Mouse (Mus musculus) spleen, postnatal 4 days (tissue): ENCODE results near the gene Dusp1.

Experiments used
- DNase-seq, 2 experiments: peaks; one replicate each; pipeline ENCODE4 v3.0.0; 2022; ENCODE audit warnings: low spot score in 2 of 2

The Dusp1 gene

DNA sequence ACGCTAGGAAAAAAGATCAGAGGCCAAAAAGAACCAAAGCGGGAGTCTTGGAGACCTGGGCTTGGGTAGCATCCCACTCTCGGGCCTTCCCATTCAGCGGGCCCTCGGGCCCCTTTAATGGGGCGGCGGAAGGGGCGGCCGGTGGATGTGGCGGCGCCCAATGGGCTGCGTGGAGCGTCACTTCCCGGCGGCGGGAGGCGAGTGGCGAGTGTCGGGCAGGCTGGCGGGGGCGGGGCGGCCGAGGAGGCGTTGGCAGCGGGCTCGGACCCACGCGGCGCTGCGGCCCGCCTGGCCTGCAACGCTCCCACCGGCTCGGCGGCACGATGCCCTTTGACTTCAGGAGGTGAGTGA, 663 bp downstream of the Dusp1 start, which contains the start of gene Ergic1:
Gene Ergic1, plus strand, starts transcription at position 200 of the 351 bp plus-strand sequence.
- DNase-seq: peak; percentile 86 to 94

DNA sequence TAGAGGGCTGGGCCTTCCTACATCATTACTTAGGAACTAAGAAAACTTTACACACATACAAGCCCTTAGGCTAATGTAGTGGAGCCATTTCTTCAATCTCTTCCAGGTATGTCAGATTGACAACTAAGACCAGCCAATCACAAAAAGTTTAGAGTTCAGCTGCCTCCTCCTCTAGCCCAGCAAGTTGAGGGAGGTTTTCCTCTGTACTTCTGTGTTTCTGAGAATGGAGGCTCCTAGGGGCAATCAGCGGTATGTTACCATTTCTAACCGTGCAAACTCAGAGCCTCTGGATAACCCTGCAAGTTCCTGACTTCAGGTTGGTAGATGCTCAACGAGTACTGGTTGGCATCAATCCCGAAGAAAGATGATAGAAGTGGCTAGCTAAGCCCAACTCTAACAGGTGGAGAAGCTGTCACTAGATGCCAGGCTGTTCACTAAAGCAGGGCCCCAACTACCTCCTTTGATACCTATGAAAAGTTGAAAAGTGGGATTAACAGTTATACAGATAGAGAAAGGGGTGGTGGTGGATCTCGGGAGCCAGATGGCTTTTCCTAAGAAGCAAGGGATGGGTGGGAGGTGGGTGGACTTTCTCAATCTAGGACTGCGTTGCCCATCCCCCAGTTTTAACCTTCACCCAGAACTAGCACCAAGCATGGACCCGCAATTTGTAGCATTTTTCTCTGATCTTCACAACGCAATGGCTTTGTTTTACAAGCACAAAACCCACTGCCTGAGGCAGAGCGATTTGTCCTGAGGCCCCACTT, 1.2 kb downstream of the Dusp1 start:
- no peak for DNase-seq

DNA sequence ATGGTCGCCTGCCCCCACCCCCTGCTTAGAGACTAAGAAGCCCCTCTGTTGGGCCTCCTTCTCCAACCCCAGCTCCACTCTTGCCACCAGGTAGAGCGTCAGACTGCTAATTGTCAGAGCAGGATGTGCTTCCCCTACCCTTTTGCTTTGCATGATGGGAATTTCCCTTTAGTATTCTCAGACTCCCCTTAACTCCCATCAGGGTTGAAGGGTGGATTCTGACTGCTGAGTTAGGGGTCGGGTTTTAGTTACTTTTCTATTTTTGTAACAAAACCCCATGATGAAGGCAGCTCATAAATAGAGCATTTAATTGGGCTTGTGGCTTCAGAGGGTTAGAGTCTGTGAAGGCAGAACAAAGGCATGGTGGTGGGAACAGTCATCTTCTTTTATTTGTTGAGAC, 8.9 kb downstream of the Dusp1 start:
- DNase-seq: no peak

DNA sequence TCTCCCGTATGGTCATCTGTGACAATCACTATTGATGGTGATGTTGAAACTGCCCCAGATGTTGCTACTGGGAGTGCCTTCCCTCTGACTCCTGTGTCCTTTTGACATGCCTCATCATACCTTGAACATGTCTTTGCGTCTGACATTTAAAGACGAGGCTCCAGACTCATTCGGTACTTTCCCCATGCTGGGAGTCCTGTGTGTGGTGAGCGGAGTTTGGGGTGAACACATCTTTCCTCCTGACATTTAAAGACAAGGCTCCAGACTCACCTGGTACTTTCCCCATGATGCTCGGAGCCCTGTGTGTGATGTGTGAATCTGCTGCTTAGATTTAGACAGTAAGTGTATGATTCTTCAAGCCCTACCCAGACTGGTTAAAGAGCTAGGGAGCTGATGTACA, 10.8 kb downstream of the Dusp1 start:
- DNase-seq: no peak

DNA sequence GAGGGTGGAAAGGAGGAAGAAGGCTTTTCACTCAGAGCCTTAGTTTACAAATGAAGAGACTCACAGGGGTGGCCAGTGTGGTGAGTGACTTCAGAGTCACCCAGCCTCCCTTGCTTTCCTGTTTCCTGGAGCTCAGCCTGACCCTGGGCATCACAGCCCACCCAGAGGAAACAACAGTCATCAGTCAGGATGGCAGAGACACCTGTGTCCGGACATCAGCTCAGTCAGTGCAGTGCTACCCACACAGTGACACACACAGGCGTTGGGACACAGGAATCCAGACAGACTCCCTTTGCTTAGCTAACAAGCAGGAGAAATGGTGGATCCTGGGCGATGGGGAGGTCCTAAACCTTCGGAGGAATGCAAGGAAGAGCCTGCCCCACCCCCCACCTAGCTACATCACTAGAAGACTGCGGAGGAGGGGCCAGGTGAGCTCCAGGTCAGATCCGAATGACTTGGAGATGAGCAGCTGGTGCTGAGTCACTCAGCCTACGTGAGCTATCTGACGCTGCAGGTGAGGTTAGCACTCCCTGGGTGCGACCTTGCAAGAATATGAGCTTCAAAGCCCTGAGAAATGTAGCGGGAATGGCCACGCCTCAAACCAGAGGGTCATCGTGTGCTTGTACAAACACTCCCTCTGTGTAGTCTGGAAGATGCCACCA, 12.6 kb downstream of the Dusp1 start:
- no peak for DNase-seq

DNA sequence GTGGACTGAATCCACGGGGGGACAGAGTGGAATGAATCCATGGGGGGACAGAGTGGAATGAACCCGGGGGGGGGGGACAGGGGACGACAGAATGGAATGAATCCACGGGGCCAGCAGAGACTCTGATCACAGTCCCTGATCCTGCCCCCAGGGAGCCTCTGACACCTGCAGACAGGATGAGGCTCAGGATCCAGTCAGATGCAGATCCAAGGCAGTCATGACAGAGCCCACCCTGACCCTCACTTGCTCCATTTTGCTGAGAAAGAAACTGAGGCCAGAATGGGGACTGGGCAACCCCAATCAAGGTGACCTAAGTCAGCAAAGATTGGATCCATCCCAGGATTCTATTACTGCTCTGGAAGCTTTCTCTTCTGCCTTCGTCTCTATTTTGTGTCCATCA, 13.4 kb downstream of the Dusp1 start:
- DNase-seq: no peak

DNA sequence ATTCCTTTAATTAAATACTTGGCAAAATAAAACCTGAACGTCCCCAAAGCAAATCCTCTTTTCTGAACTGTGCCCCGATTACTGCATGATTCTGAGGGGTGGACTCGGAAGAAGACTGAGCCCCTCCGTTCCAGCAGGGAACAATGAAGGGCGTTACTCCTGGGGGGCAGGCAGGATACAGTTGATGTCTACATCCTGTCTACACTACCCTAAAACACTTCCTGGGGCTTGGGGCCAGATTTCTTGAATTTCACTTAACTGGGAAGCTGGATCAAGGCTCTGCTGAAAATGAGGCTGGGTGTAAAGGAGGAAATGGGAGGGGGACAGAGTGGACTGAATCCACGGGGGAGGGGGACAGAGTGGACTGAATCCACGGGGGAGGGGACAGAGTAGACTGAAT, 14.2 kb downstream of the Dusp1 start:
- DNase-seq: no peak

DNA sequence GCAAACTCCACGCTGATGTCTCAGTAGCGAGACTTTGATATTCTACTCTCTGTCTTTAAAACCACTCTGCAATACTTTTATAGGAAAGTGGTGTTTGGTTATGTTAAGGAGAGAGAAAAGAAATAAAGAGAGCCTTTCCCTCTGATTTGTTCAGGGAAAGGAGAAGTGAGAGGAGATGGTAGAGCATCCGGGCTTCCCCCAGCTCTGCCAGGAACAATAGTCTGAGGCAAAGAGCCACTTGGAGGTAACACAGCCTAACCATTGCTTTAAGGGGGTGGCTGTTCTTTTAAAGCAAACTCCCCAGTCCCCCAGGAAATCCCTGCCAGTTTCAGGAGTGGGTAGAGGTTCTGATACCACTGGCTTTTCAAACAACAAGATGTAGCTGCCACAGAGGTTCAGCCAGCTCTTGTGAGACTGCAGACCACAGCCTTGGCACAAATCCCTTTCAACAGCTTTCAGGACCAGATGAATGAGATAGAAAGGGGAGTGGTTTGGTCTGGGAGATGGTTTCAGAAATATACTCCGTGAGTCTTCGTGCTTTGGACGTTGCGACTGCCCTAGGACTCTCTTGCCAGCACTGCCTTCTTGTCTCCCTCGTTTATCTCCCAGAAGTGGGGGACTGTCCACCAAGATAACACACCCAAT, 17.5 kb downstream of the Dusp1 start:
- no peak for DNase-seq

DNA sequence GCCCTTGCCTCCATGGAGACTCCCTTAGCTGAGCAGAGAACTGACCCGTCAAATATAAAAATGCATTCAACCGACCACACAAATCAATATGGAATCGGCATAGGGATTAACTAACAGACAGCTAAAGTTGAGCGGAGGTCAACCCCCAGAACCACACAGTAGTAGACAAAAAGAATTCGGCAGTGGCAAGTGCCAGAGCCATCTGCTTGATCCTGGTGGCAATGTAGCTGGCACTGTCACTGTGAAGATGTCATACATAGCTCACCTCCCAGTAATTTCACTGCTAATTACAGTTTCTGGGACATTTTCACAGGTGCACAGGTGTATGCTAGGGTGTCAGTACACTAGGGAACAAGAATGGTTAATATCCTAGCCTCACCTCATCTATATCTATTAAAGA, 21.8 kb downstream of the Dusp1 start:
- DNase-seq: no peak

DNA sequence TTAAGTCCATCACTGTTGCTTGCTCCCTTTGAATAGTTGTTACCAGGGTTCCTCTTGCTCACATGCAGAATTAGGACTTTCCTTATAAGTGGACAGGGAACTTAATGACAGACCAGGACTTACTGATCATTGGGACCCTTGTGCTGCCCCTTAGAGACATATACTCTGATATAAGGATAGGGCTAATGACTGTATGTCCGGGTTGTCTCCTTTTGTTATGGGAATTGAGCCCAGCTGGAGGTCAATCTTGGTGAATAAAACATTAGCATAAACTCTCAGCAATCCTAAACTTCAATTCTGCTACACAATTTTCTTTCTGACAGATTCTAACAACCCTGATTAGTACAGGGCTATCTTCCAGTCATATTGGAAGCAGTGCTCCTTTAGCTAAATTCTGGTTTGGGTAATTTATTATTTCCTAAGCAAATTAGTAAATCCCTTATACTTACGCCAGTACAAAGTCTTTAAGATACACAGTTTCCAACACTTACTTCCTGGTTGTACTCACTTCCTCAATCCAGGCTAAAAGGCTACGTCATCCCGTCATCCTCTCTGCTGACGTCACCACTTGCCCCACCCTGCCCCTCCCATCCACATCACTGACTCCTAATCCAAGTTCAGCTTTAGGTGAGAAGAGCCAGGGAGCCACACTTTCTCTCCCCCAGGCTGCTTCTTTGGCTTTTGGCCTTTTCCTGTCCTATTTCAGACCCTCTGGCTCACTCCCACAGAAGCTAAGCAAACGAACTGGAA, 24.0 kb downstream of the Dusp1 start:
- DNase-seq: no peak

DNA sequence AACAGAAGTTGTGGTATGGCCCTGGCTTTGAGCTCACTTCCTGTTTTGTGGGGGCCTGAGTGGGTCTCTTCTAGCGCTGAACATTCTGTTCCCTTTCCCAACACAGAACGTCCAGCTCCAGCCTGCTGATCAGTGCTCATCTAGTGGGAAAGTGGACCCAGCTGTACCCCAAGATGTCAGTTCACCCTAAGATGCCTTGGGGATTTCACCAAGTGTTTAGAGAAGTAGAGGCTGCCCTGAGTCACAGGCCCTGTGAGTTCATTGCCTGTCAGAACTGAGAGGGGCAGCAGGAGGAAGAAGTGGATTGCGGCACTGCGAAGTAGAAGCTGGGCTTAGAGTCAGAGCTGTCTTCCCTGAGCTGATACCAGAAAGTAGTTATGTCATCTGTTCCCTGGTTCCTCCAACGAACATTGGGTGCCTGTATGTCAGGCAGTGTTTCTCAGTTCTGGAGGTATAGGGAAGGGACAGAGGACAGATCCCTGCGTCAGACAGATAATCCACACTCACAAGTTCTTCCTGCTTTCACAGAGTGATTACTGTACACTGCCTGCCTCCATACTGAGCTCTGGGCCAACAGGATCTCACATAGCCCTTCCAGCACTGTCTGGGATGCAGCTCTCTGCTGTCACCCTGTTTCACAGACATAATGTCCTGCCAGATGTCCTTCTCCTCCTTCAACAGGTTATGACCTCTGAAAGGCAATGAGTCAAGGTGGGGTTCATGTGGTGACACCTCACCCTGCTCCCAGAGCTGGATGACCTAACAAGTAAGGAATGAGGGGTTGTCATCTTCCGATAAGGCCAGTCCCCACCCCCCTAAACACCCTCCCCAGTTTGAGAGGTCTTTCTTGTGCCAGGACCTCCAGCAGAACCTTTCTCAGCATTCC, 26.4 kb downstream of the Dusp1 start:
- DNase-seq: no peak

DNA sequence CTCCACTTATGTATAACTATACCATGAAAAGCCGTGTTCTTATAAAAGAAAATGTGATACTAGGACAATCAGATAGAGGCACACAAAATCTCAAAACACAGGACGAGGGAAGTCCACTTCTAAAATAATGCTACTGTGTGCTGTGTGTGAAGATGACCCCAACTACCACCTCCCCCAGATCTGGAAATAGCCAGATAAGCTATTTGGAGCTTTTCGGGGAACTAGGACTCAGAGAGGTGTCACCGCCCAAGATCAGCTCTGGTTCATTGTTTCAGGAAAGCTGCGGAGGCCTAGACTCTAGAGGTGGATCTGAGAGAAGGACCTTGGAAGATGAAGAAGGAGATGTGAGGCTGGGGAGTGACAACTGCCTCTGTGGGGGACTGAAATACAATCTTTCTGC, 27.2 kb downstream of the Dusp1 start:
- DNase-seq: no peak

DNA sequence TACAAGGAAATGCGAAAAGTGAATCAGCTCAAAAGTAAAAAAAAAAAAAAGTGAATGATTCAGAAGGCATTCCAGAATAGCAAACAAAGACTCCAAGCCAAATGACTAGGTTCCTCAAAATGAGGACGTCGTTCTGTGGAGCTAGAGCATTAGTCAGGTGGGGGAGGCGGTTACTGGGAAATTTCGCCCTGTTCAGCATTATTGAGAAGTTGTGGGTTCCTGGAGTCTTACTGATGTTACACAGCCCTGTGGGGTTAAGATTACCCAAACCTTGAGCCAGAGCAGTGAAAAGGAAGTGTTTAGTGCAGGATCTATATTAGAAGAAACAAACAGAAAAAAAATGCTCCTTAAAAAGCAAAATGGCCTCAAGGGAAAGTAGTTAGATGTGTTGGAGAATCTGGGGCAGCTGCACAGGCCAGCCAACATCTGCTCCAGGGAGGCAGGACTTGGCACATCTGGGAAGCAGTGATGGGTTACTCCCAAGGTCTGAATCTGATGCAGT, 28.0 kb downstream of the Dusp1 start:
- DNase-seq: no peak

DNA sequence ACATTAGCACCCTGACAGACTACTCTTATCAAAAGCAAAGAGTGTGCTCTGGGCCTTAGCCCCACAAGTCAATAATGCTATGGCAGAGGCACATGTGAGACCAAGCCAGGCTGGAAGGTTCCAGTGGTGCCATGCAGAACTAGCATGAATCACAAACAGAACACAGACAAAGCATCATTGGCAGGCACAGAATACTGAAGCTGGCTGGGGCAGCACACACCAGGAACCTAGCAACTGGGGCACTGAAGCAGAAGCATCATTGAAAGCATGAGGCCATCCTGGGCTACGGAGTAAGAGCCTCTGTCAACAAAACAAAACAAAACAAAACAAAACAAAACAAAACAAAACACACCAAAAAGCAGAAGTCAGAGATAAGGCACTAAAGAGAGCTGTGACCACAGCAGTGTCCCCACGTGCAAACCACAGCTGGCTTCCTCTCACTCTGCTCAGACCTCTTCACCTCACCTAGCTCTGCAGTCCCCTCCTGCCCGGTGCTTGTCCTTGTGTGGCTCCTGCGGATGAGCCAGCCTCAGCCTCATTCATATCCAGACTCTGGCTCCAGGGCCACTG, 29.4 kb downstream of the Dusp1 start:
- no peak for DNase-seq

DNA sequence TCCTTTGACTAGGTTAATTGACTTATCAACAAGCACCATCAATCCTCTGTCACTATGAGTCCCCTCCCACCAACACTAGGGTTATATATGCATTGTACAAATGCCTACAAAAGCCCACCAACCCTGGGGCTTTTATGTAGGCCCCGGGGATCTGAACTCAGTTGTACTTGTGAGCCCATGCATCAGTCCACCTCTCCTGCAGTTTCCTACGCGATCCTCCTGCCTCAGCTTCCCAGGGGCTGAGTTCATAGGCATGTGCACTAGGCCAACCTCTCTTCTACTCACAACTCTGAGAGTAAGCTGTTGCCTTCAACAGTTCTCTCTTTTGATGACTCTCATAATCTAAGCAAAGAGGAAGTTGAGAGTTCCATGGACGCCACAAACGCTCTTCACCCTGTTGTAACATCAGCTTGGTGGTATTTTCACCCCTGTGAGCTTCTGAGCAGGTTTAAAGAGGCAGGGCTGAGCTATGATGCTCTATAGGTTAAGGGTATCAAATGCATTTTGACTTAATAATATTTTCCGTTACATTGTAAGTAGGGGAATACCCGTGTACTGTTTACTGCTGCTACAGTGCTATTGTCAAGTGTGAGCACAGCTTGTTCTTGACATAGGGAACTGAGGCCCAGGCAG, 30.4 kb downstream of the Dusp1 start:
- DNase-seq: no peak

DNA sequence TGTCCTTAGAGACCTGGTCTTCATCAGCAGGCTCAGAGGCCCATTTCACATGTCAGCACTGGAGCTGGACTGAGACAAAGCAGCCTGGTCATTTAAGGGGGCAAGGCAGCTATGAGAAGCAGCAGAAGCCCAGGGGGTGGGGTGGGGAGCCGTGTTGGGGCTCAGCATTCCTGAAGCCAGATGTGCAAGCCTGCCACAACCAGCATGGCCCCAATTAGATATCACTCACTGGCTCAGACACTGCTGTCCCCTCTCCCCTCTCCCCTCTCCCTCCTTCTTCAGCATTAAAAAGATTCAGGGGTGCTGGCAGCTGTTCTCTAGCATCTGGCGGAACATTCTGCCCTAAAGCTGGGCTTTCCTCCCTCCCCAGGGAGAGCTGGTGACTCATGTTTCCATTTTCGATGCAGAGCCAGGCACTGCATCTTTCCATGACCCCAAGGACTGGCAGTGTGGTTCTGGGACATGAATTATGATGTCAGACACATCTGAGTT, 31.3 kb downstream of the Dusp1 start:
- no peak for DNase-seq

DNA sequence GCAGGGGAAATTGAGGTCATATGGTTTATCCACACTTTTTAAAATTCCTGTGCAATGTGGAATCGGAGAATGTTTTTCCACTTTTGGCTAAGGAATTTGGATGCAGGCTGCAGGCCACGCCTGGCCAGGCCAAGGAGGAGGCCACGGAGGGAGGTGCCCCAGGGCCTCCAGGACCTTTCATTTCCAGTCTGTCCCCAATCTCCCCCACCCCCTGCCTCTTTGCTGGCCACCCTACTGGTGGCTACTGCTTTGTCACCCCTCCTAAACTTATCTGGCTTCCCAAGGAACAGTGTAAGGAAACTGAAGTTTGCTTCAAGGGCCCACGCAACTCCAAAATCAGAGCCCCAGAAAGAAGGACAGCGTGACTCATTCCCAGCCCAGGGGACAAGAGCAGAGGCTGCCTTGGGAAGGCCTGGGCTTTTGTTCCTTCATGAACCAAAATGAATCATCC, 32.1 kb downstream of the Dusp1 start:
- no peak for DNase-seq

DNA sequence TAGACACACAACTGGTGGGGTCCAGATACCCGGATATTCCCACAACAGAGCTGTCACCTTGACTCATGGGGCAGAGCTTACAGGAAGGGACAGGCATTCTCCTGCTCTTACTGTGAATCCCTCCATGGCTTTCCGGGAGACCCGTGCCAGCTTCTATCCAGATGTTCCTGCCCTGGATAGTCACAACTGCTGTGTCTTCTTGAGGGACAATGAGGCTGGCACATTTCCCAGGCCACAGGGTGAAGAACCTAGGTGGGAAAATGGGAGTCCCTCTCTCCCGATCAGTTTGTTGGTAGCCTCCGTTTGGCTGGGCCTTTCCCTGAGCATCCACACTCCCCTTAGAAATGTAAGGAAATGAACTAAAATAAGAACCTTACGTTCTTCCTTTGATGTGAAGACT, 33.2 kb downstream of the Dusp1 start:
- no peak for DNase-seq

DNA sequence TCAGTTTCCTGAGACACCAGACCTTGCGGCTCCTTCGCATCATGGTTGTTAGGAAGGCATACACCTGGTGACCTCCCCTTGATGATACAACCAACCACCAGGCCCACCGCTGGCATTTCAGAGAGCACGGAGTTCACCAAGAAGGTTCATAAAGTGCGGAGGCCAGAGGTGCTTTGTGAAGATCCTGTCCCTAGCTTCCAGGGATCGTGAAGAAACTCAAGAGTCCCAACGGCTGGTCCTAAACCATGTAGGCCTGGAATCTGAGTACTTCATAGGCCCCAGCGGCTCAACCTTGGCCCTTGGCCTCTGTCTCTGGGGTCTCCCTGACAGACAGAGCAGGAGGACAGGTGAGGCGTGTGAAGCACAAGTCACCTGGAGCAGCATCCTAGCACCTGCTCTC, 34.6 kb downstream of the Dusp1 start:
- DNase-seq: no peak

DNA sequence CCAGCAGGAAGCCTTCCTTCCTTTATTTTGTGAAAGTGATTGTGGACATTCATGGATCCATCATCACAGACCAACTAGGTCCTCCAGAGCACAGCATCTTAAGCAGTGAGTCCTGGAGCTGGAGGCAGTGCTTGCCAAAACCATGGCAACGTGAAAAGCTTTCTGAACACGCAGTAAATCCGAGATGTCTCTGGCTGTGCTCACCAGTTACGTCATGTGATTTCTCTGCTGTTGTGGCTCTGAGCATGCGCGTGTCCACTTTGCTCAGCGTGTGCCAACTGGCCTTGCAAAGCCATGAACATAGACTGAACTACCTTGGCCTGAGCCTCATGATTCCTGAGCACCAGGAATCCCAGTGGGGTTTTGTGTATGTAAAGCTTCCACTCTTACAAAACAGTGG, 36.6 kb downstream of the Dusp1 start:
- DNase-seq: no peak
